Mouse (Mus musculus) stomach, embryonic 16.5 days (tissue): ENCODE results near the gene Kctd14. TPM values are rescaled to one million over a fixed set of nuclear protein-coding genes. Genes with fewer than 3 reads are reported as not detected.
A peak's percentile ranks its signal among the peaks of the same experiment; 100 is the strongest.
"Not testable (repeated sequence)": the region's sequence is repeated elsewhere in the genome, so short reads cannot be mapped to it uniquely, and the experiment has no call there.

Experiments
- ATAC-seq: fragments of 200-750 bp; cut with Nextera tagmentation; 2 replicates; pipeline ENCODE4 v1.8.0; 2017; ENCODE audit warnings: moderate number of reproducible peaks, moderate TSS enrichment; ENCODE audit not compliant: insufficient read depth, low FRiP score
- H3K27ac ChIP-seq: fragments of 300-500 bp; sonication (generic); 2 replicates; pipeline ENCODE4 v1.5.1; 2014; ENCODE audit warnings: low read length
- H3K27me3 ChIP-seq: fragments of 300-500 bp; sonication (generic); 2 replicates; pipeline ENCODE4 v1.6.1; 2014; ENCODE audit warnings: low read length, control low read depth, mixed read lengths; ENCODE audit not compliant: control insufficient read depth, insufficient read depth
- H3K36me3 ChIP-seq: fragments of 300-500 bp; sonication (generic); 2 replicates; pipeline ENCODE4 v1.6.1; 2014; ENCODE audit warnings: low read length; ENCODE audit not compliant: control insufficient read depth, insufficient read depth
- H3K4me1 ChIP-seq: fragments of 300-500 bp; sonication (generic); 2 replicates; pipeline ENCODE4 v1.6.1; 2014; ENCODE audit warnings: low read length, control low read depth, mixed read lengths; ENCODE audit not compliant: control insufficient read depth, insufficient read depth
- H3K4me2 ChIP-seq: fragments of 300-500 bp; sonication (generic); 2 replicates; pipeline ENCODE4 v1.6.1; 2014; ENCODE audit warnings: low read depth, low read length, mixed read lengths
- H3K4me3 ChIP-seq: fragments of 300-500 bp; sonication (generic); replicated peaks from 2 replicates; pipeline ENCODE4 v1.5.1; 2014; ENCODE audit warnings: mild to moderate bottlenecking, low read length
- H3K9ac ChIP-seq: fragments of 300-500 bp; sonication (generic); 2 replicates; pipeline ENCODE4 v1.6.1; 2014; ENCODE audit warnings: low read length
- H3K9me3 ChIP-seq: fragments of 300-500 bp; sonication (generic); replicated peaks from 2 replicates; pipeline ENCODE4 v1.6.1; 2016; ENCODE audit warnings: low read length, control low read depth; ENCODE audit not compliant: control insufficient read depth
- WGBS: fragments of 180-500 bp; shearing (Covaris S2); extraction: QIAGEN DNeasy Blood & Tissue Kit; methylation state at CpG from one replicate; pipeline ENCODE4 v1.1.7; 2014; 5-methylcytosine and 5-hydroxymethylcytosine counted together
- polyA plus RNA-seq: library from polyadenylated mRNA; unstranded; fragments of >200 nt; fragmentation: Nextera tagmentation; extraction: Ambion mirVana; gene quantifications from 2 replicates; pipeline ENCODE4 v1.2.1, GENCODE M21; 2015

The Kctd14 gene
- polyA plus RNA-seq, 1 experiment from 2014 or later: 25.9 TPM

DNA sequence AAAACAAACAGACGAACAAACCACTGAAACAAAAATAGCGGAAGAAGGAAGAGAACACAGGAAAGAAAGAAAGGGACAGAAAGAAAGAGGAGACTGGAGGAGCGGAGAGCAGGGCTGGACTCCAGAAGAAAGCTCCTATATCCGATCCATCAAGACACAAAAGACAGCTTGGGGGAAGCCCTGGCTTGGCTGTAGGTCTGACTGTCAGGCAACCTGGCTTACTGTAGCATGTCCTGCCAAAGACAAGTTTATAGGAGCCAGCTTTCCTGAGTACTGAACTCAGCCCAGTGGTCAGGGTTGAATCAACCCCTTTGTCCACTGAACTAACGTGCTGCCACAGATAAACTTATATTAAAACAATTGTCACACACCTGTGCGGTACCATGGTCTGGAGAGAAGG lies 23.8 kb upstream of the Kctd14 start:
- Histone ChIP-seq H3K9me3 (no peaks in the 10 kb centered on the region), H3K4me3 (no peak overlapping the region), H3K4me1 (peaks cover 19% of the 10 kb centered on the region), H3K4me2 (no peak overlapping the region), H3K36me3 (no peaks in the 10 kb centered on the region), H3K27me3 (no peaks in the 10 kb centered on the region), H3K9ac (0 out of 2 replicates have a peak overlapping the region, but pooled peaks have one; percentile 10), H3K27ac (no peak overlapping the region)
- ATAC-seq: no peak
- WGBS: 82% methylated on average over 6 of the region's 6 CpGs

DNA sequence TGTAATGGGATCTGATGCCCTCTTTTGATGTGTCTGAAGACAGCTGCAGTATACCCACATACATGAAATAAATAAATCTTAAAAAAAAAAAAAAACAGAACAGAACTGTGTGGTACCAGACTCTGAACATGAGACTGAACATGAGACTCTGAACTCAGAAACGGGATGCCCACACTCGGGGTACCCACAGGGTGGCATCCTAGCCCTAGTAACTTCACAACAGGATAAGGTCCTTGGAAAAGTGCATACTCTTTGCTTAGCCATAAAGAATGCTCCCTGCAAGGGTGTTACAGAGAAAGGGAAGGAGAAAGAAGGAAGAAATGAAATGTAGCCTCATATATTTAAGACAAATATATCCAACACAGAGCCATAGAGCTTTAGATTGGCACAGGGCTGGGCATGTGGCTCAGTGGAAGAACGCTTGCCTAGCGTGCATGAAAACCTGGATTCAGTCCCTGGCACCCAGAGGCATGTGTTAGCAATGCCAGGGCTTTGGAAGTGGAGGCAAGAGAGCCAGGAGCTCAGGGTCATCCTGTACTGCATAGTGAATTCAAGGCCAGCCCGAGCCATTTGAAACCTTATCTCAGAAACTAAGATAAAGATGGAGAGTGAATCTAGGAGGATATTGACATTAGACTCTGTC lies 23.2 kb upstream of the Kctd14 start:
- Histone ChIP-seq H3K4me3 (no peak overlapping the region), H3K27me3 (no peaks in the 10 kb centered on the region), H3K4me2 (no peak overlapping the region), H3K4me1 (peaks cover 19% of the 10 kb centered on the region), H3K9ac (no peak overlapping the region), H3K27ac (peak overlapping the region; percentile 53; the same call in 1 of the 2 replicates), H3K36me3 (no peaks in the 10 kb centered on the region), H3K9me3 (no peaks in the 10 kb centered on the region)
- ATAC-seq: no peak
- 76% methylated on average over 5 of the region's 5 CpGs for WGBS

DNA sequence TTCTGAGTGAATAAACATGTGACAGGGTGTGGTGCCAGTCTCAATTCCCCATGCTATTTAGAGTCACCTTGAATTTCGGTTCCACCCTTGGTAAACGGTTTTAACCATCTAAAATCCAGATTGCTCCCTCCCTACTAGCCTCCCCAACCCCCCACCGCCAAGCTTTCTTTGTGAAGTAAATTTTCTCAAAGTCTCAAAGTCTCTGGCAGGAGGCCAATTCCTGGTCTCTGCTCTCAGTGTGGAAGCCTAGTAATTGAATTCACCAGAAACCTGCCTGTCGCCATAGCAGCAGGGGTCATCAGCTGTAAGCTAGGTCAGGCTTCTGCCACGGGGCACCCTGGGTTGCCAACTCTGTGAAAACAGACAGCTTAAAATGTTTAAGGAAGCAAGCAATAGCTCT lies 21.4 kb upstream of the Kctd14 start:
- Histone ChIP-seq H3K27me3 (no peaks in the 10 kb centered on the region), H3K27ac (peak overlapping the region; percentile 78), H3K4me1 (peaks cover 19% of the 10 kb centered on the region), H3K4me2 (no peak overlapping the region), H3K9ac (no peak overlapping the region), H3K36me3 (no peaks in the 10 kb centered on the region), H3K9me3 (no peaks in the 10 kb centered on the region), H3K4me3 (no peak overlapping the region)
- WGBS: 2% methylated on average over 5 of the region's 5 CpGs
- ATAC-seq: peak; percentile 81

DNA sequence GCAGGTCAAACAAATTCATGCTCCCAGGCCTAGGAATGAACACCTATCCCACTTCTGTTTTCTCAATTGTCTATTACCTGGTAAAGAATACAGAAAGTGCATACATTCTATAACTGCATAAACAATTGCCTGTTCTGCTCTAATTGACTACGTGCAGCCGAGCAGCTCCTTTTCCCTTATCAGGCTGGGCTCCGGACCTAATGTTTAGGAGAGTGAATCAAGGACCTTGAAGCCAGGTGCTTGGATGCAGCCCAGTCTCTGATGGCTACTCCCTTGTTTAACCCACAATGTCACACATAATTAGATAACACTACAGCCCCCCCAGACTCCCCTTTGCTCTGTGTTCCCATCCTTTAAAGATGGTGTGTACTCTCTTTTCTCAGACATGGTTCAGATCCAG lies 17.6 kb upstream of the Kctd14 start:
- peak overlapping the region; percentile 66 for H3K27ac ChIP-seq
- peaks cover 14% of the 10 kb centered on the region for H3K4me1 ChIP-seq
- H3K4me2 ChIP-seq, H3K4me3 ChIP-seq, H3K9ac ChIP-seq, H3K36me3 ChIP-seq, H3K27me3 ChIP-seq, H3K9me3 ChIP-seq: not testable (repeated sequence)
- ATAC-seq: peak; percentile 22; the same call in 1 of the 2 replicates
- 43% methylated on average over 3 of the region's 3 CpGs for WGBS

DNA sequence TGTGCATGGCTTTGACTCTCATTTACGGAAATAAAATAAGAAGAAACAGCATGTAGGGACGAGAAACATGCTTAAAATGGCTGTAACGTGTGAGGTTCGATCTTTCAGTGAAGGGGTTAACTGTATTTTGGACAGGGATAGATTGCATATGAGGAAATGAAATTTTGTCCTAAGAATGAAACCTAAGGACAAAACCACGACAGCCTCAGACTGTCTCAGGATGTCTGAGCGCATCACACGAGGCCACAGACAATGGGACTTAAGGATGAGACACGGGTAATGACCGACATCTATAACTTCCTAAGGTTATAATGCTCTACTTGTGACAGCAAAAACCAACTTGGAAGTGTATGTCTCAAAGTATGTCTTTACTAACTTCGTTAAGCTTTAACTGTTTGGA lies 16.6 kb upstream of the Kctd14 start:
- no peaks in the 10 kb centered on the region for H3K36me3 ChIP-seq
- 80% methylated on average over 10 of the region's 10 CpGs for WGBS
- H3K27me3 ChIP-seq: no peaks in the 10 kb centered on the region
- no peak overlapping the region for H3K4me3 ChIP-seq
- peaks cover 9% of the 10 kb centered on the region; the same call in 1 of the 2 replicates for H3K4me1 ChIP-seq
- H3K9me3 ChIP-seq: no peaks in the 10 kb centered on the region
- ATAC-seq: no peak
- no peak overlapping the region for H3K9ac ChIP-seq
- H3K4me2 ChIP-seq: no peak overlapping the region
- no peak overlapping the region for H3K27ac ChIP-seq

DNA sequence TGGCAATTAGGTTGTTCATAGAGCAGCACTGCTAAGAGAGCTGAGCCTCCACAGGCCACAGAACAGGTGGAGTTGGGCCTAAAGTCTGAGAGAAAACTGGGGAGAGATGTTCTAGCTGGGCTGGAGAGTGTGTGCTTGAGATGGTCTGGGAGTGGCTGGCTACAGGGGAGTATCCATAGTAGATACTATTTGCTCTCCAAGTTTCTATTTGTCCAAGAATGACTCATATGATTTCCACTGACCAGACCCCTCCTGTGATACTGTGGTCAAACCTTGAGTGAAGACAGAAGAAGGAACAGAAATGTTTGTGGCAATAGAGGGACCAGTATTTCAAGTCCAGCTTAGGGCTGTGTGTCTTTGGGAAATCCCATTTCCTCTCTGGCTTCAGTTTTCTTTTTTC lies 12.1 kb upstream of the Kctd14 start:
- Histone ChIP-seq H3K9ac (no peak overlapping the region), H3K27me3 (no peaks in the 10 kb centered on the region), H3K36me3 (no peaks in the 10 kb centered on the region), H3K4me3 (no peak overlapping the region), H3K4me1 (no peaks in the 10 kb centered on the region), H3K4me2 (no peak overlapping the region), H3K9me3 (no peaks in the 10 kb centered on the region), H3K27ac (peak overlapping the region; percentile 66)
- peak; percentile 93 for ATAC-seq

DNA sequence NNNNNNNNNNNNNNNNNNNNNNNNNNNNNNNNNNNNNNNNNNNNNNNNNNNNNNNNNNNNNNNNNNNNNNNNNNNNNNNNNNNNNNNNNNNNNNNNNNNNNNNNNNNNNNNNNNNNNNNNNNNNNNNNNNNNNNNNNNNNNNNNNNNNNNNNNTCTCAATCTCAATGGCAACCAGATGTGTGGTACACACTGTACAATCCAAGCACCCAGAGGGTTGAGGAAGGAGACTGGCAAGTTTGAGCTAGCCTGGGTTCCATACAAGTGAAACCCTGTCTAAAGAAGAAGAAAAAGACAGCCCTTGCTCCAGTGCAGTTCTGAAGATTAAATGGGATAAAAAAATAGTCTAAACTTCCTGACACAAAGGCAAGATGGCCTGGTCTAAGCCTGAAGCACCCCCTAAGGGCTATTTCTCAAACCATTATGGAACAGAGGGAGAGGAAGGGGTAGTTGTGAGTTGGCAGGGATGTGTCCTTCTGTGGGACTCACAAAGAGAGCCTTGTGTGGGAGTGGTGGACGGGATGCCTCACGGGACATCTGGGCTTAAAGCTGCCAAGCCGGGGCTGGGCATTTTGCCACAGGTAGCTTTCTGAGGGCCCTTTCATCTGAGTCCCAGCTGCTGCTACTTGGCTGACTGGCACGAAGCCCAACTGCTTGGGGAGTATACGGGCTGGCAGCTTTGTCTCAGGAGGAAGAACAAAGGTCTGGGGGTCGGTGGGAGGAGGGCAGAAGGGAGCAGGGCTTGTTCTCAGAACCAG lies 4.8 kb upstream of the Kctd14 start:
- peak; percentile 83 for ATAC-seq
- Histone ChIP-seq H3K4me3 (no peak overlapping the region), H3K27me3 (no peaks in the 10 kb centered on the region), H3K9ac (peak overlapping the region; percentile 31), H3K36me3 (no peaks in the 10 kb centered on the region), H3K4me2 (no peak overlapping the region), H3K4me1 (peaks cover 9% of the 10 kb centered on the region), H3K27ac (peak overlapping the region; percentile 89), H3K9me3 (0 out of 2 replicates have a peak, but pooled peaks cover 5% of the 10 kb centered on the region)
- 17% methylated on average over 6 of the region's 6 CpGs for WGBS

DNA sequence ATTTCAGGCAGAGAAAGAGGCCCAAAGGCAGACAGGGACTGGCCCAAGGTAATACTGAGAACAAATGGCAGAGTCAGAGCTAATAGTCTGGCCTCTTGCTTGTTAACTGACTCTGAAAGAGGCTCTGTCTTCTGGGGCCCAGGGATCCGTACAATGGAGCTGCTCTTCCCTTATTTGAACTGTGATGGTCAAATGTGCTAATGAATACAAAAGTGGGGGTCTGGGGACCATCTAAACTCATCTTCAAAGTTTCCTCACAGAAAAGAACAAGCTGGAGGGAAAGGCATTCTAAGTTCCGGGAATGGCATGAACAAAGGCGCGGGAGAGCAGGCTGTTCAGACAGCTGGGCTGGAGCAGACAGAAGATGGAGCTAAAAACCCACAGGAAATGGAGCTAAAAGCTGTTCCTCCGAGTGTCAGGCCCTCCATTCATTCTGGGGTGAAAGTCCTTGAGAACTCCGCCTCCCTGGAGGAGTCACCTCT lies 4.0 kb upstream of the Kctd14 start:
- Histone ChIP-seq H3K9me3 (0 out of 2 replicates have a peak, but pooled peaks cover 5% of the 10 kb centered on the region), H3K9ac (peak overlapping the region; percentile 31), H3K4me3 (no peak overlapping the region), H3K36me3 (no peaks in the 10 kb centered on the region), H3K4me1 (peaks cover 13% of the 10 kb centered on the region), H3K27me3 (no peaks in the 10 kb centered on the region), H3K27ac (peak overlapping the region; percentile 89), H3K4me2 (no peak overlapping the region)
- peak; percentile 28; the same call in 1 of the 2 replicates for ATAC-seq
- WGBS: 53% methylated on average over 6 of the region's 6 CpGs

DNA sequence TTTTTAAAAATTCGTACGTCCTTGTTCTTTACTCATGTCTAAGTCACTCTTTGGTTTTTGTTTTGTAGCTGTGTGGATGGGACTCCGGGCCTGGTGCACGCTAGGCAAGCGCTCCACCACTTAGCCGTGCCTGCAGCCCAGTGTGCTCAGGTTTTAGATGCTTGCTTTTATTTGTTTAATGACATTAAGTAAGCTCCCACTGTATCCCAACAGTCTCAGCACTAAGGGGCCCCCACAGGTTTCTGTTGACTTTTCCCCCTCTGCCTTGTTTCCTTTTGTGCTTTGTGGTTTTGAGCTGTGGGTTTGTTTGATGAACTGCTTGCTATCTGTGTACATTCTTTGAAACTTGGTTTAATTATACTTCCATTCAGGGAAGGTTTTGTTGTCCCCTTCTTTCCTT lies 1.1 kb downstream of the Kctd14 start:
- peak overlapping the region; percentile 95; the same call in 1 of the 2 replicates for H3K4me2 ChIP-seq
- no peak overlapping the region for H3K9ac ChIP-seq
- 0 out of 2 replicates have a peak, but pooled peaks cover 5% of the 10 kb centered on the region for H3K9me3 ChIP-seq
- H3K27me3 ChIP-seq: no peaks in the 10 kb centered on the region
- H3K27ac ChIP-seq: peak overlapping the region; percentile 89
- H3K4me3 ChIP-seq: no peak overlapping the region
- peak; percentile 72 for ATAC-seq
- peaks cover 16% of the 10 kb centered on the region; the same call in 1 of the 2 replicates for H3K4me1 ChIP-seq
- WGBS: 59% methylated on average over 6 of the region's 6 CpGs
- no peaks in the 10 kb centered on the region for H3K36me3 ChIP-seq
